Mouse (Mus musculus): ENCODE data around the gene Usp50. TPM values are rescaled to one million over a fixed set of nuclear protein-coding genes. Genes with fewer than 3 reads are reported as not detected.

The Usp50 gene
- polyA plus RNA-seq, 1 experiment from 2014 or later, result 3.2 TPM

DNA sequence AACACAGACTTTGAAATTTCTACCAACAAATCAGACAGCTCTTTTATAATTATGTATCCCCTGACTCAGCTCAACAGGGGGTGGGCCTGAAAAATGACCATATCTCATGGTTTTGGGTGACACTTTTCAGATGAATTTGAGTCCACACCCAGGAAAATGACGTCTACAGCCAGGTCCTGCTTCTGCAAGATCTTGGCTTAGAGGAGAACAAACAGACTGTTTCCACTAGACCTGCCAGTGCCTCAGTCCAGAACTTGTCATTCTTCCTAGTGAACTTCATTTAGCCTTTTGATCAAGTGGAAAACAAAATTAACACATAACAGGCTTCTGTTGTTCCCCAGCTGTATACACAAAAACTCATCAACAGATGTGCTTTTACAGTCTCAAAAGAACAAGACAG is 6.9 kb downstream of the Usp50 start:
- no peaks in the 10 kb centered on the region for H3K4me1 ChIP-seq
- ATAC-seq (ENCODE audit: low FRiP score), result no peak
- 76% methylated on average over 1 of the region's 1 CpGs for WGBS

DNA sequence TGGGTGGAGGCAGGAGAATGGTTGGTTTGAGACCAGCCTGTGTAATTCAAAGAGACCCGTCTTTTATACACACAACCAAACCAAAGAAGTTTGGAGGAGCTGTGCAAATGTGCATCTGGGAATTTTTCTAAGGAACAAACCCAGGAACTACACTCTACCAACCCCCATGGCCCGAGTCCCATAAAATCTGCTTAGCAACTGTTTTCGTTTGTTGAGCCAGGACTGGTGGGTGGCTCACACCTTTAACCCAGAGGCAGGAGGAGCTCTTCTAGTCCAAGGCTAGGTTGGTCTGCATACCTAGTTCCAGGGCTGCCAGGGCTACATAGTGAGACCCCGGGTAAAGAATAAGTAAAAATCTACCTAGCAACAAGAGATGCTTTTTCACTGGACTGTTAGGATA is 7.3 kb downstream of the Usp50 start:
- H3K27ac ChIP-seq, result no peak overlapping the region

More for the DNA sequence above, 6.9 kb downstream of the Usp50 start:
- Histone ChIP-seq H3K27ac (no peak overlapping the region), H3K27me3 (no peaks in the 10 kb centered on the region), H3K9ac (no peak overlapping the region), H3K36me3 (replicated peaks) (no peaks in the 10 kb centered on the region), H3K4me2 (no peak overlapping the region), H3K9me3 (no peaks in the 10 kb centered on the region), H3K4me3 (replicated peaks) (no peak overlapping the region)

DNA sequence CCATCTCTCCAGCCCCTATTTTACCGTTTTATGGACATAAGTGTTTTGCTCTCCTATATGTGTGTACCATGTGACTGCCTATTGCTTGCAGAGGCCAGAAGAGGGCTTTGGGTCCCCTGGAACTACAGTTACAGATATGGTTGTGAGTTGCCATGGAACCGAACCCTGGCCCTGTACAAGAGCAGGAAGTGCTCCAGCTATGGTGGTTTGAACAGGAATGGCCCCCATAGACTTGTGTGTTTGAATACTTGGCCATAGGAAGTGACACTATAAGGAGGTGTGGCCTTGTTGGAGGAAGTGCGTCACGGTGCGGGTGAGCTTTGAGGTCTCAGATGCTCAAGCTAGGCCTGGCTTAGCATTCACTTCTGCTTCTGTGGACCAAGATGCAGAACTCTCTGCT is 11.1 kb downstream of the Usp50 start:
- no peak overlapping the region for H3K4me2 ChIP-seq
- H3K9ac ChIP-seq, result no peak overlapping the region
- no peaks in the 10 kb centered on the region for H3K27me3 ChIP-seq
- no peaks in the 10 kb centered on the region for H3K9me3 ChIP-seq
- no peaks in the 10 kb centered on the region for H3K36me3 ChIP-seq (replicated peaks)
- no peak for ATAC-seq (ENCODE audit: low FRiP score)
- no peak overlapping the region for H3K4me3 ChIP-seq (replicated peaks)
- WGBS, result 95% methylated on average over 5 of the region's 5 CpGs
- H3K27ac ChIP-seq, result no peak overlapping the region
- H3K4me1 ChIP-seq, result no peaks in the 10 kb centered on the region

More for the DNA sequence above, 7.3 kb downstream of the Usp50 start:
- 77% methylated on average over 4 of the region's 4 CpGs for WGBS
- Histone ChIP-seq H3K4me2 (no peak overlapping the region), H3K9ac (no peak overlapping the region), H3K27me3 (no peaks in the 10 kb centered on the region), H3K4me3 (replicated peaks) (no peak overlapping the region), H3K9me3 (no peaks in the 10 kb centered on the region), H3K36me3 (replicated peaks) (no peaks in the 10 kb centered on the region), H3K4me1 (no peaks in the 10 kb centered on the region)
- ATAC-seq (ENCODE audit: low FRiP score), result no peak

DNA sequence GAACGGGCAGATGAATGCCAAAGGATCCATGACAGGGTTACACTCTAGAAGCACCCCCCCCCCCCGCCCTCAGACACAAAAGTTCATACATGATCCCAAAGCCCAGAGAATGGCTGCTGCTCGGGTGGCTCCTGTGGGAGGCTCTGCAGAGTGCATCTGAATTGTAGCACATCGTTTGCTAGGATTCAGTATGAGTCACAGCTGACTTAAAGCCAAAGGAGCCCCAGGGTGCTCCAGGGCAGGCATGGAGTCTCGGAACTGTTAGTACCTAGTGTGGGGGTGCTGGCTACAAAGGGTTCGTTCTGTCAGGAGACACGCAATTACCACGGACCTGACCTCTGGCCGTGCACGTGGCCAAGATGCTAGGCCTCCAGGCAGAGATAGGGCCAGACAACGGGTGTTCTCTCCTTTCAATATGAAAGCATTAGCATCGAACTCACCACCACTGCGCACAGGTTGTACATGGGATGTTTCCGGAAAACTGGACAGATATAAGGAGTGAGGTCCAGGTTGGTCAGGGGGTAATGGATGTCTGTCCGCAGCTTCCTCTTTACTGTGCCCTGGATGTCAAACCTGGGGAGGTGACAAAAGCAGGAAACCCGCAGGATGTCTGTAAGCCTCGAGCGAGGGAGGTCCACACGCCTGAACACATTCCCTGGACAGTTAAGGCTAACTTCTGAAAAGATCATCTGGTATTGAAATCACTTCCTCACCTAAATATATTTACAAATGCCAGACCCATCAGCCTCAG is 13.7 kb downstream of the Usp50 start:
- H3K9me3 ChIP-seq, result no peaks in the 10 kb centered on the region
- no peak overlapping the region for H3K9ac ChIP-seq
- 0 out of 2 replicates have a peak, but pooled peaks cover 5% of the 10 kb centered on the region for H3K4me1 ChIP-seq
- ATAC-seq (ENCODE audit: low FRiP score), result no peak
- H3K4me2 ChIP-seq, result no peak overlapping the region
- no peak overlapping the region for H3K27ac ChIP-seq
- H3K36me3 ChIP-seq (replicated peaks), result 0 out of 2 replicates have a peak, but pooled peaks cover under 1% of the 10 kb centered on the region
- H3K27me3 ChIP-seq, result no peaks in the 10 kb centered on the region
- 78% methylated on average over 19 of the region's 19 CpGs for WGBS
- no peak overlapping the region for H3K4me3 ChIP-seq (replicated peaks)

DNA sequence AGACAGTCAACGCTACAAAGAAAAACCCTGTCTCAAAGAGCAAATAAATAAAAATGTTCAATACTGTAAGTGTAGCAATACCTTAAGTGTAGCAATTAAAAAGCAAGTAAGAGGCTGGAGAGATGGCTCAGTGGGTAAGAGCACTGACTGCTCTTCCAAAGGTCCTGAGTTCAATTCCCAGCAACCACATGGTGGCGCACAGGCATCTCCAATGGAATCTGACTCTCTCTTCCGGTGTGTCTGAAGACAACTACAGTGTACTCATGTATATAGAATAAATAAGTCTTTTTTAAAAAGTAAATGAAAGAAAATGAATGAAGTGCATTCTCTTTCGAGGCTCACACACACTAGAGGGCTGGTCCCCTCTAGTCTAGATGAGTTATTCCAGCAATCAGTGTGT is 15.1 kb downstream of the Usp50 start:
- H3K27me3 ChIP-seq, result no peaks in the 10 kb centered on the region
- H3K4me1 ChIP-seq, result 0 out of 2 replicates have a peak, but pooled peaks cover 5% of the 10 kb centered on the region
- H3K9me3 ChIP-seq, result no peaks in the 10 kb centered on the region
- no peak overlapping the region for H3K4me3 ChIP-seq (replicated peaks)
- WGBS, result 75% methylated on average over 4 of the region's 4 CpGs
- 0 out of 2 replicates have a peak, but pooled peaks cover 9% of the 10 kb centered on the region for H3K36me3 ChIP-seq (replicated peaks)
- H3K4me2 ChIP-seq, result no peak overlapping the region
- no peak overlapping the region for H3K27ac ChIP-seq
- H3K9ac ChIP-seq, result no peak overlapping the region
- no peak for ATAC-seq (ENCODE audit: low FRiP score)

DNA sequence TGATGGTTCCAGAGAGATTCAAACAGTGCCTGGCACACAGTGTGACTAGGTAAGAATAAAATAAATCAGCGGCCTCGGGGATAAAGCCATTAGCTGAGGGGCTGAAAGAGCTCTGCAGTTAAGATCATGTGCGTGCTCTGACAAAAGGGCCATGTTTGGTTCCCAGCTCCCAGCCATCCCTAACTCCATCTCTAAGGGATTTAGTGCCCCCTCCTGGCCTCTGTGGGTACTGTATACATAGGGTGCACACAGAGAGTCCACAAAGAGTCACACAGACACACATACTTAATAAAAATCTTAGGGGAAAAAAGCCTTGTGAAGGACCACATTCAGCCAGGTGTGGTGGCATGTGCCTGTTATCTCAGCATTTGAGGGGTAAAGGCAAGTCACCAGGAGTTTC is 15.7 kb downstream of the Usp50 start:
- H3K4me1 ChIP-seq, result 0 out of 2 replicates have a peak, but pooled peaks cover 5% of the 10 kb centered on the region
- H3K4me3 ChIP-seq (replicated peaks), result no peak overlapping the region
- no peaks in the 10 kb centered on the region for H3K9me3 ChIP-seq
- H3K27me3 ChIP-seq, result no peaks in the 10 kb centered on the region
- ATAC-seq (ENCODE audit: low FRiP score), result no peak
- no peak overlapping the region for H3K4me2 ChIP-seq
- no peak overlapping the region for H3K27ac ChIP-seq
- H3K9ac ChIP-seq, result no peak overlapping the region
- 100% methylated on average over 3 of the region's 3 CpGs for WGBS
- H3K36me3 ChIP-seq (replicated peaks), result peaks cover 15% of the 10 kb centered on the region

DNA sequence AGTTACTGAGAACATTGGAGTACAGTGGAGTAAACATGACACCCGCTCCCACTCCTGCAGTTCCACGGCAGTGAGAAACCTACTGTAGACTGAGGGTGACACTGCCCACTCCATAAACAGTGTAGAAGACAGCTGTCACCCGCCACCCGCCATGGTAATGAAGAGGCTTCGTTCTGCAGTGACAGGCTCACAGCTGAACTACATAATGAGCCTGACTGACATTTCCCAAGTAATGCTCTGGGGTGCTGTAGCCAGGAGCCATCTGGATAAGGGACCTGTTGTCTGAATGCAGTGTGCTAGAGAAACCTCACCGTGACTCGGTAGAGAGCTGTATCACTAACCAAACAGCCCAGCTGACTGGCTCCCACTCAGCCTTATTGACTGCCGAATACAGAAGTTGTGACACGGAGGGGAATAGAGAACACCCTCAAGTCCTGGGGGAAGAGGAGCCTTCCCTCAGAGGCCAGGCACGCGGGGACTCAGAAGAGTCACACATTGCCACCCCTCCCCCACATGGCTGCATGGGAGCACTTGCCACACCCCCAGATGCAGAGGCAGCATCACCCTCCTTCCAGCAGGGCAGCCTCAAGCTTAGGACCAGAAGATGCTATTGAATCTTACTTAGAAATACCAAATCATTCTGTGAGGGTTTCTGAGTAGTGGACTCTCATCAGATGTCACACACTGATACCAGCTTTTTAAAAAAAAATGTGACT is 17.2 kb downstream of the Usp50 start:
- H3K4me2 ChIP-seq, result 0 out of 2 replicates have a peak overlapping the region, but pooled peaks have one; percentile 1
- ATAC-seq (ENCODE audit: low FRiP score), result peak; percentile 57; the same call in 1 of the 2 replicates
- H3K9ac ChIP-seq, result no peak overlapping the region
- H3K27ac ChIP-seq, result no peak overlapping the region
- H3K9me3 ChIP-seq, result no peaks in the 10 kb centered on the region
- WGBS, result 45% methylated on average over 11 of the region's 11 CpGs
- H3K4me3 ChIP-seq (replicated peaks), result no peak overlapping the region
- H3K4me1 ChIP-seq, result 0 out of 2 replicates have a peak, but pooled peaks cover 5% of the 10 kb centered on the region
- peaks cover 30% of the 10 kb centered on the region for H3K36me3 ChIP-seq (replicated peaks)
- no peaks in the 10 kb centered on the region for H3K27me3 ChIP-seq

DNA sequence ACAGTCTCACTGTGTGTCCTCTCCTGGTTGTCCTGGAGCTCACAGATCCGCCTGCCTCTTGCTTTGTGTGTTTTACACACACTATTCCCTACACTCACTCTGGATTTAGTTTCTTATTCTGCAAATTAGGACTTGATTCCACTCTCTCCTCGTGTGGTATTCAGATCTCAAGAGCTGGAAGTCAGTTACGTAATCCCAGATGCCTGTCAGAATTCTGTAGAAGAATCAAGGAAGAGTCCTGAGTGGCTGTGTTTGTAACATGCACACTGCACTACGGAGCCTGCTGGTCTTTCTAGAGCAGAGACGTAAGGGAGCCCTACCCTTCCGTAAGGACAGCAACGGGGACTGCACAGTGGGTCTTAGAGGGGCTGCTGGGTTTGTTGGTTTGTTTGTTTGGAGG is 23.9 kb downstream of the Usp50 start:
- Histone ChIP-seq H3K4me2 (no peak overlapping the region), H3K4me1 (no peaks in the 10 kb centered on the region), H3K36me3 (replicated peaks) (peaks cover 91% of the 10 kb centered on the region), H3K9ac (no peak overlapping the region), H3K27ac (no peak overlapping the region), H3K9me3 (no peaks in the 10 kb centered on the region), H3K4me3 (replicated peaks) (no peak overlapping the region), H3K27me3 (no peaks in the 10 kb centered on the region)
- no peak for ATAC-seq (ENCODE audit: low FRiP score)
- WGBS, result 91% methylated on average over 7 of the region's 7 CpGs

DNA sequence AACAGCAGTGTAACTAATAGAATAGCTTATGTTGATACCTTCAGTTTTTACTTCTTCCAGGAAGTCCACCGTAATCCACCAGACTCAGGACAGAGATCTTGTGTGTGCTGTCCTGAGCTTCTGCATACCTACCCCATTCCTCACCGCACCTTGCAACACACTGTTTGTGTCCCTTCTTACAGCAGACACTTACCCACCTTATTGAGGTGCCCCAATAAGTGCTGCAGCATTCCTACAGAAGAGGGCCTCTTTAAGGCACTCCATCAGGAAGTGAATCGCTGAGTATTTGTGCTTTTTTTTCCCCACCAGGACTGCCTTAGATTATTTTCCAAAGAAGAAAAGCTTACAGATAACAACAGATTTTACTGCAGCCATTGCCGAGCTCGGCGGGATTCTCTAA is 27.6 kb downstream of the Usp50 start:
- Histone ChIP-seq H3K4me2 (no peak overlapping the region), H3K4me1 (no peaks in the 10 kb centered on the region), H3K27me3 (no peaks in the 10 kb centered on the region), H3K9ac (no peak overlapping the region), H3K36me3 (replicated peaks) (peaks cover 94% of the 10 kb centered on the region), H3K27ac (no peak overlapping the region), H3K9me3 (no peaks in the 10 kb centered on the region), H3K4me3 (replicated peaks) (no peak overlapping the region)
- 98% methylated on average over 6 of the region's 6 CpGs for WGBS
- no peak for ATAC-seq (ENCODE audit: low FRiP score)

DNA sequence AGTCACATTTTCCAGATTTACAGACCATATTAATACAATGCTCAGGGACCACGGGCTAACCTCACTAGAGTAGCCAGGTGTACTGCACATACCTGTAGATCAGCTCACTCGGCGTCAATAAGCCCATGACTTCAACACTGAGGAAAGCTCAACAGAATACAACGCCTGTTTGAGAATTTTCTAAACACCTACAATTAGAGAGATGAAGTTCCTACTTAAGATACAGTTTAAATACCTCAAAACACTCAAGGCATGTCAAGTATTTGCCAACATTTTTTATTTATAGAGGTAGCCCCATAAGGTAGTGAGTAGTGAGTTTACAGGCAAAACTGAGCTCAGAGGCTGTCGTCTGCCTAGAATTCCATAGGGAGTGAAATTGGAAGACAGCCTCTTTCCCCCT is 39.9 kb downstream of the Usp50 start:
- H3K9ac ChIP-seq, result no peak overlapping the region
- peaks cover 71% of the 10 kb centered on the region for H3K36me3 ChIP-seq (replicated peaks)
- H3K27me3 ChIP-seq, result no peaks in the 10 kb centered on the region
- no peak overlapping the region for H3K4me2 ChIP-seq
- 94% methylated on average over 5 of the region's 5 CpGs for WGBS
- H3K4me1 ChIP-seq, result no peaks in the 10 kb centered on the region
- no peaks in the 10 kb centered on the region for H3K9me3 ChIP-seq
- no peak overlapping the region for H3K27ac ChIP-seq
- ATAC-seq (ENCODE audit: low FRiP score), result no peak
- no peak overlapping the region for H3K4me3 ChIP-seq (replicated peaks)

DNA sequence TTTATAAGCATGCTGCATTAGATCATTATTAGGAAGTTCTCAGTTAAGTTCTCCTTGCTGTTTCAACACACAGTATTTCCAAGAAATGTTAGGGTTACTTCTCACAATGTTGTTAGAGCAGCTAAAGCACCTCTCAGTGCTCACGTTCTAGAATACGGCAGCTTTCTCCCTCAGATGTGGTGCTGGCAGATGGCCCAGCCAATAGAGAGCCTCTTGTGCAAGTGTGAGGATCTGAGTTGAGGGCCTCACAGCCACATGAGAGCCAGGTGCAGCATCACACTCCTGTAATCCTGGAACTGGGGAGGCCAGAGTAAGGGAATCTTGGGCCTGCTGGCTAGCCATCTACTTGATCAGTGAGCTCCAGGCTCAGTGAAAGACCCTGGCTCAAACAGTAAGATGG is 43.0 kb downstream of the Usp50 start:
- H3K9me3 ChIP-seq, result no peaks in the 10 kb centered on the region
- no peak for ATAC-seq (ENCODE audit: low FRiP score)
- no peaks in the 10 kb centered on the region for H3K4me1 ChIP-seq
- 89% methylated on average over 2 of the region's 2 CpGs for WGBS
- no peak overlapping the region for H3K4me2 ChIP-seq
- peaks cover 69% of the 10 kb centered on the region for H3K36me3 ChIP-seq (replicated peaks)
- no peaks in the 10 kb centered on the region for H3K27me3 ChIP-seq
- H3K4me3 ChIP-seq (replicated peaks), result no peak overlapping the region
- H3K9ac ChIP-seq, result no peak overlapping the region
- no peak overlapping the region for H3K27ac ChIP-seq

DNA sequence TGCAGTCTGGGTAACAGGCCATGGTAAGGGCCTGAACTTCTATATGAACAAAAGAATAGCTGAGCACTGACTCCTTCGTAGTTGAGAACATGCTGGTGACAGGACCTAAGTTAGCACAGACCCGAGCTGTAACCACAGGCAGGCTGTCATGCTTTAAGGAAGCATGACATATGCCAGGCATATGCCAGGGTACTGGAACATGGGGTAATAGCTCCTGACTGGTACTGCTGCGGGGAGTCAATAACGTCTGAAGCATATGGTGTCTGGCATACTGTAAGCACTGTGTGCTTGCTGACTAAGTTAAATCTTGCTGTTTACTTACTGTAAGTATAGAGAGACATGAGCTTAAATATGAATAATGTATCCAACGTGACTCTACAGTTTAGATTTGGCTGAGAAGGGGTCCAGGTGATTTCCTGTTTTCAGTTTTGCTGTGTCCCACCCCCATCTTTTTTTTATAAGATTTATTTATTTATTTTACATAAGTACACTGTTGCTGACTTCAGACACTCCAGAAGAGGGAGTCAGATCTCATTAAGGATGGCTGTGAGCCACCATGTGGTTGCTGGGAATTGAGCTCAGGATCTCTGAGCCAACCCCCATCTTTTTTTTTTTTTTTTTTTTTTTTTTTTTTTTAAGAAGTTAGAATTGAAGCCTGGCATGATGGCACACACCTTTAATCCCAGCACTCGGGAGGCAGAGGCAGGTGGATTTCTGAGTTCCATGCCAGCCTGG is 47.8 kb downstream of the Usp50 start:
- no peak for ATAC-seq (ENCODE audit: low FRiP score)
- H3K4me3 ChIP-seq (replicated peaks), result no peak overlapping the region
- H3K27me3 ChIP-seq, result no peaks in the 10 kb centered on the region
- no peak overlapping the region for H3K4me2 ChIP-seq
- 93% methylated on average over 6 of the region's 6 CpGs for WGBS
- no peaks in the 10 kb centered on the region for H3K4me1 ChIP-seq
- H3K9ac ChIP-seq, result no peak overlapping the region
- H3K27ac ChIP-seq, result no peak overlapping the region
- peaks cover 64% of the 10 kb centered on the region for H3K36me3 ChIP-seq (replicated peaks)
- H3K9me3 ChIP-seq, result no peaks in the 10 kb centered on the region
